Mouse (Mus musculus) ovary, postnatal 10 days (tissue): Measurements from ENCODE around the gene Gm17654.
"Not testable (repeated sequence)": the region's sequence is repeated elsewhere in the genome, so short reads cannot be mapped to it uniquely, and the experiment has no call there.

Experiments
- DNase-seq: peaks from one replicate; pipeline ENCODE4 v3.0.0; 2022; ENCODE audit warnings: low spot score

Gene Gm17654

GRCm38 (mm10) chr14:43579046-43579445 lies at the start of gene Gm17654:
Gm17654 (minus strand) TSS chr14:43579146.
- DNase-seq: not testable (repeated sequence)

- not testable (repeated sequence) for DNase-seq
Measured at GRCm38 (mm10) chr14:43607913-43608312, 29.0 kb upstream of the Gm17654 start, which contains the start of gene Gm10375. Gm10375 (minus strand) TSS chr14:43608013.

- DNase-seq: not testable (repeated sequence)
Measured at GRCm38 (mm10) chr14:43577969-43578368, 977 bp downstream of the Gm17654 start.

- DNase-seq: not testable (repeated sequence)
Measured at GRCm38 (mm10) chr14:43552271-43552670, 26.7 kb downstream of the Gm17654 start.

GRCm38 (mm10) chr14:43546281-43546680 lies 32.7 kb downstream of the Gm17654 start:
- DNase-seq: not testable (repeated sequence)

- DNase-seq: not testable (repeated sequence)
Measured at GRCm38 (mm10) chr14:43543276-43543675, 35.7 kb downstream of the Gm17654 start, which contains the start of gene Gm5799. Gm5799 (plus strand) TSS chr14:43543576.

GRCm38 (mm10) chr14:43538144-43538543 lies 40.8 kb downstream of the Gm17654 start:
- not testable (repeated sequence) for DNase-seq

GRCm38 (mm10) chr14:43532387-43532786 lies 46.6 kb downstream of the Gm17654 start:
- DNase-seq: not testable (repeated sequence)

- DNase-seq: not testable (repeated sequence)
Measured at GRCm38 (mm10) chr14:43532011-43532383, 46.9 kb downstream of the Gm17654 start.

- DNase-seq: not testable (repeated sequence)
Measured at GRCm38 (mm10) chr14:43531052-43532010, 47.6 kb downstream of the Gm17654 start.
